Mouse (Mus musculus) liver, embryonic 14.5 days (tissue): ENCODE data around the gene Atp6v1g2. TPM values are rescaled to one million over a fixed set of nuclear protein-coding genes. Genes with fewer than 3 reads are reported as not detected.
A peak's percentile ranks its signal among the peaks of the same experiment; 100 is the strongest.

Experiments
- ATAC-seq: fragments of 200-750 bp; cut with Nextera tagmentation; 2 replicates; pipeline ENCODE4 v1.8.0; 2017; ENCODE audit warnings: moderate number of reproducible peaks, mild to moderate bottlenecking, moderate library complexity; ENCODE audit not compliant: insufficient read depth
- DNase-seq, 3 experiments: peaks; one replicate each; pipeline ENCODE4 v3.0.0-alpha.2; 2012 to 2013; ENCODE audit warnings: low read depth in 3 of 3, low spot score in 3 of 3
- H3K27ac ChIP-seq: fragments of 300-500 bp; sonication (generic); 2 replicates; pipeline ENCODE4 v1.5.1; 2014; ENCODE audit warnings: moderate library complexity, mild to moderate bottlenecking, control low read depth, inconsistent platforms
- H3K27me3 ChIP-seq: fragments of 300-500 bp; sonication (generic); 2 replicates; pipeline ENCODE4 v1.6.1; 2014; ENCODE audit warnings: mild to moderate bottlenecking, low read length, moderate library complexity; ENCODE audit not compliant: control insufficient read depth, insufficient read depth
- H3K36me3 ChIP-seq: fragments of 300-500 bp; sonication (generic); replicated peaks from 2 replicates; pipeline ENCODE4 v1.6.1; 2014; ENCODE audit warnings: low read depth; ENCODE audit not compliant: control insufficient read depth, insufficient read depth
- H3K4me1 ChIP-seq, 2 experiments: fragments of 200-500 bp in 1 of 2; fragments of 300-500 bp in 1 of 2; sonication (generic) in 1 of 2; replicated peaks; 2 replicates each; pipeline ENCODE4 v1.6.1; 2012 to 2014; ENCODE audit warnings: antibody characterized with exemption in 1 of 2, inconsistent platforms in 1 of 2, low read length in 1 of 2; ENCODE audit not compliant: control insufficient read depth in 2 of 2, insufficient read depth in 2 of 2
- H3K4me2 ChIP-seq: fragments of 300-500 bp; sonication (generic); 2 replicates; pipeline ENCODE4 v1.6.1; 2014; ENCODE audit warnings: low read depth, mild to moderate bottlenecking, control low read depth, moderate library complexity
- H3K4me3 ChIP-seq, 2 experiments: fragments of 200-500 bp in 1 of 2; fragments of 300-500 bp in 1 of 2; sonication (generic) in 1 of 2; 2 replicates each; pipeline ENCODE4 v1.5.1; 2012 to 2014; ENCODE audit warnings: low read depth in 2 of 2, low read length in 2 of 2, mild to moderate bottlenecking in 2 of 2, control low read depth in 1 of 2, inconsistent platforms in 1 of 2, moderate library complexity in 1 of 2; ENCODE audit not compliant: insufficient read depth in 1 of 2
- H3K9ac ChIP-seq: fragments of 300-500 bp; sonication (generic); replicated peaks from 2 replicates; pipeline ENCODE4 v1.6.1; 2014; ENCODE audit warnings: mild to moderate bottlenecking, control low read depth, moderate library complexity
- H3K9me3 ChIP-seq: fragments of 300-500 bp; sonication (generic); 2 replicates; pipeline ENCODE4 v1.6.1; 2016; ENCODE audit warnings: low read length, mixed read lengths; ENCODE audit not compliant: control insufficient read depth
- CTCF ChIP-seq: IDR thresholded peaks from 2 replicates; pipeline ENCODE4 v1.5.1; 2016; ENCODE audit warnings: antibody characterized with exemption, low read depth, control low read depth
- EP300 ChIP-seq: IDR thresholded peaks from 2 replicates; pipeline ENCODE4 v1.6.1; 2016; ENCODE audit warnings: antibody characterized with exemption, low read depth
- WGBS: fragments of 180-500 bp; shearing (Covaris S2); extraction: QIAGEN DNeasy Blood & Tissue Kit; methylation state at CpG from one replicate; pipeline ENCODE4 v1.1.7; 2014; ENCODE audit not compliant: insufficient replicate concordance; 5-methylcytosine and 5-hydroxymethylcytosine counted together
- polyA plus RNA-seq, 2 experiments: library from polyadenylated mRNA; depleted of rRNA in 1 of 2; stranded (reverse) in 1 of 2; unstranded in 1 of 2; fragments of >200 nt; fragmentation: Nextera tagmentation in 1 of 2; extraction: Ambion mirVana in 1 of 2; gene quantifications; 2 replicates each; pipeline versions ENCODE4 v1.2.1 to v1.2.3; 2012 to 2014

Gene Atp6v1g2
- polyA plus RNA-seq, 2 experiments: 0.76 to 1.8 TPM

DNA sequence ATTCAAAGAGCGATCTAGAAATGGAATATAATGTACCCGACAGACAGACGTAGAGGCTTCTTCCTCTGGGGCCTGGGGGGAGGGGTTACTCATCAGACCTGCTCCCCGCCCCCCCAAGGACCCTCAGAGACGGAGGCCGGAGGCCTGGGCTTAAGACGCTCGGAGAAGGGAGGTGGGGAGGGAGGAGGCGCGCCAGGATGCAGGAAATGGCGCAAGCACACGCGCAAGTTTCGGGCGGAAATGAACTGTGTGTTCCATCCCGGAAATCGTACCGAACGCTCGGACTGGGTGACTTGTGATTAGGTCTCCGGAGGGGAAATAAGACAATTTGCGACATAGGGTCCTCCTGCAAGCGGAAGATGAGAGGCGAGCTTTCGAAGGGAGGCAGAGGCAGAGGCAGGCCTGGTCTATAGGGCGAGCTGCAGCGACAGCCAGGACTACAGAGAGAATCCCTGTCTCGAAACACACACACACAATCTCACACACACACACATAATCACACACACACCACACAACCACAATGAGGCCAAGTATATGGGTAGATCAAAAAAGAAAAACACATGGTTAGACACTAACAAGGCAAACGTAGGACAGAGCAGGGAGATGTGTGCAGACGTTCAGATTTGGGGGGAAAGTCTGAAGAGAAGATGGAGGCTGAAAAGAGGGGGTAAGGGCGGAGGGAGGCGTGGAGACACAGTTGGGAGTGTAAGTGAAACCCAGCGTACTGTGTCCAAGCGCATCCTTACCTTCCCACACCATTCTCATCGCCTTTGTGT lies 2.3 kb downstream of the Atp6v1g2 start, which contains the start of gene Nfkbil1:
TSS of gene Nfkbil1 (minus strand) at position 179 of the 776 bp plus-strand sequence.
- Histone ChIP-seq H3K4me2 (peak within 1 kb of the TSS; percentile 86), H3K27ac (peak within 1 kb of the TSS; percentile 86), H3K36me3 (peaks cover 7% of the 10 kb centered on the region), H3K27me3 (no peaks in the 10 kb centered on the region), H3K9ac (peak within 1 kb of the TSS; percentile 76), H3K9me3 (no peaks in the 10 kb centered on the region), H3K4me3 (peak within 1 kb of the TSS; percentile 69), H3K4me1 (peaks cover 6 to 13% of the 10 kb centered on the region in 2 experiments)
- peak; percentile 30; the same call in 1 of the 2 replicates for TF ChIP-seq EP300
- TF ChIP-seq CTCF: no peak
- ATAC-seq: peak; percentile 80
- WGBS: under 1% methylated on average over 35 of the region's 35 CpGs
- peak; percentile 82 to 87 (median 85) for DNase-seq

DNA sequence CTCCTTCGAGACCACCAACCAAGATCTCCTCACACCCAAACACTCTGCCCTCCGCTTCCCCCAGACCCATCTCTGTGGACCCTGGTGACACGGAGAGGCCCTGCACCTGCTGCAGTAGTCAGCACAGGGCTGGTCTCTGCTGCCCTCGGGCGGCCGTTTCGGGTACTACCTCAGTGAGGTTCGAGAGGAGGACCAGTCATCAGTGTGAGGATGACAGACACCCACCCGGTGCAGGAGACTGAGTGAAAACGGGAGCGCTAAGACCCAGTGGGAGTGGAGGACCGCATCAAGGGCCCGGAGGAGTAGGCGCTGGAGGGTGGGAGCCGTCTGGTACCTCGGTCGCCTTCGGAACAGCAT lies 2.9 kb downstream of the Atp6v1g2 start:
- H3K4me1 ChIP-seq: peaks cover 7 to 16% of the 10 kb centered on the region in 2 experiments
- H3K9me3 ChIP-seq: no peaks in the 10 kb centered on the region
- H3K27ac ChIP-seq: peak overlapping the region; percentile 86
- no peaks in the 10 kb centered on the region for H3K27me3 ChIP-seq
- TF ChIP-seq EP300: no peak
- TF ChIP-seq CTCF: peak; percentile 100
- peak overlapping the region; percentile 76 for H3K9ac ChIP-seq
- peaks cover 2% of the 10 kb centered on the region for H3K36me3 ChIP-seq
- H3K4me2 ChIP-seq: peak overlapping the region; percentile 86
- 2% methylated on average over 18 of the region's 18 CpGs for WGBS
- peak; percentile 70 for ATAC-seq
- DNase-seq: peak; percentile 75 to 82 (median 76)
- peak overlapping the region; percentile 69 for H3K4me3 ChIP-seq

DNA sequence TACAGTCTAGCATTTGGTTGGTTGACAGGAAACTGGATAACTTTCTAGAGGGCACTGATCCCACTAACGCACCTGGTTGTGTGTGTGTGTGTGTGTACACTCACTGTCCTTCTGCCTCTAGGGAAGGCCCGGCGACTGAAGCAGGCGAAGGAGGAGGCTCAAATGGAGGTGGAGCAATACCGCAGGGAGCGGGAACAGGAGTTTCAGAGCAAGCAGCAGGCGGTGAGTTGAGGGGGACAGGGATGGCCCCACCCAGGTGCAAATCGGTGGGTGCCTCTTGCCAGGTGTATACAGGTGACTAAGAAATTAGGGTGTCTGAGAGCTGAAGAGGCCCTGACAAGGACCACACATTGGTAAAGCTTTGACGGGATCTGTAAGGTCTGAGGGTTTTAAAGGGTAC lies 3.5 kb downstream of the Atp6v1g2 start:
- Histone ChIP-seq H3K4me1 (peaks cover 7 to 16% of the 10 kb centered on the region in 2 experiments), H3K27ac (no peak overlapping the region), H3K4me2 (no peak overlapping the region), H3K36me3 (peaks cover 2% of the 10 kb centered on the region), H3K4me3 (no peak overlapping the region), H3K9ac (no peak overlapping the region), H3K27me3 (no peaks in the 10 kb centered on the region), H3K9me3 (no peaks in the 10 kb centered on the region)
- 80% methylated on average over 9 of the region's 9 CpGs for WGBS
- ATAC-seq (no peak), DNase-seq (no peak)
- TF ChIP-seq CTCF: no peak
- no peak for TF ChIP-seq EP300

DNA sequence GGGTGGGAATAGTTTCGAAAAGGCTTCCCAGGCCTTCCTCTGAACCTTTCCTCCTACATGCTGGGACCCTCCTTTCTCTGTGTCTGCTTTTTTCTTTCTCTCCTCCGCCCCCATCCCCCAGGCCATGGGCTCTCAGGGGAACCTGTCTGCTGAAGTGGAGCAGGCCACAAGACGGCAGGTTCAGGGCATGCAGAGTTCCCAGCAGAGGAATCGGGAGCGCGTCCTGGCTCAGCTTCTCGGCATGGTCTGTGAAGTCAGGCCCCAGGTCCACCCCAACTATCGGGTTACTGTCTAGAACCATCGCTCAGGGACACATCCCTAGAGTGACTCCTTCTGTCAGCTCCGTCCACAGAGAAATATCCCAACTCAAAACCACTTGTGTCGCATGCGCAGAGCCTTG lies 4.0 kb downstream of the Atp6v1g2 start:
- 85% methylated on average over 12 of the region's 12 CpGs for WGBS
- no peaks in the 10 kb centered on the region for H3K9me3 ChIP-seq
- peaks cover 7 to 16% of the 10 kb centered on the region in 2 experiments for H3K4me1 ChIP-seq
- TF ChIP-seq CTCF: no peak
- TF ChIP-seq EP300: no peak
- no peak overlapping the region for H3K4me3 ChIP-seq
- peaks cover 2% of the 10 kb centered on the region for H3K36me3 ChIP-seq
- no peaks in the 10 kb centered on the region for H3K27me3 ChIP-seq
- ATAC-seq (no peak), DNase-seq (no peak)
- no peak overlapping the region for H3K27ac ChIP-seq
- H3K9ac ChIP-seq: no peak overlapping the region
- H3K4me2 ChIP-seq: no peak overlapping the region

DNA sequence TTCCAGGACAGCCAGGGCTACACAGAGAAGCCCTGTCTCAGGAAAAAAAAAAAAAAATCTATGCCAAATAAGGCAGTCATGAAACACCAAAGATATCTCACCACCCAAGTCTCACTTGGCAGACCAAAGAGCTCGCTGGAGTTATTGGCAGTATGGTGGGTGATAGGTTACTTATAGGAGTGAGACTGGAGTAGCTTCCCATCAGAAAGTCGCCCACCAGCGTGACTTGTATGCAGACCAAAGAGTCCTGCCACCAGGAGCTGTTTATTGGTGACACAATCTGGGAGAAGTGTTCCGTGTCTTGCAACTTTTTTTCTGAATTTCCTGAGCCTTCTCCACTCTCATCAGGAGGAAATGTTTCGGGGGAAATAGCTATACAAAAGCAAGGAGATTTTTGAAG lies 6.2 kb downstream of the Atp6v1g2 start:
- no peak overlapping the region for H3K4me2 ChIP-seq
- H3K27ac ChIP-seq: no peak overlapping the region
- no peaks in the 10 kb centered on the region for H3K9me3 ChIP-seq
- DNase-seq (no peak), ATAC-seq (no peak)
- H3K27me3 ChIP-seq: no peaks in the 10 kb centered on the region
- peaks cover 17% of the 10 kb centered on the region for H3K36me3 ChIP-seq
- WGBS: 58% methylated on average over 5 of the region's 5 CpGs
- H3K9ac ChIP-seq: no peak overlapping the region
- peaks cover 20 to 27% of the 10 kb centered on the region in 2 experiments for H3K4me1 ChIP-seq
- TF ChIP-seq EP300: no peak
- TF ChIP-seq CTCF: no peak
- H3K4me3 ChIP-seq: no peak overlapping the region
